Comparison of ENCODE assay signal across 13 mouse cellular contexts in genomic region chr10:108153301-108153700, GRCm38 (mm10).
"Had no signal": no experiment of that assay in that cellular context is flagged by ENCODE, and none has a peak within 500 bp of the region (broad histone marks: within the 10 kb centered on the region; RNA-seq: fewer than 3 reads in every experiment).

No protein-coding gene starts in this region.

- ATAC-seq: midbrain, embryonic 16.5 days had no signal

- DNase-seq: lung, adult 18-20 months; lung, embryonic 14.5 days; lung, postnatal 10 days; lung, postnatal 4 days; midbrain, embryonic 14.5 days; retina, postnatal 1 day; right cerebral cortex, adult 18-20 months; right cerebral cortex, postnatal 25 days; right cerebral cortex, postnatal 4 days; thymus, adult 2 months; thymus, postnatal 25 days; thymus, postnatal 4 days had no signal
